In genomic region chr6:117880394-117880838, GRCm38 (mm10) we compare ENCODE assay signal across 8 mouse cellular contexts. TPM values are rescaled to one million over a fixed set of nuclear protein-coding genes. Genes with fewer than 3 reads are reported as not detected.
A peak's percentile ranks its signal among the peaks of the same experiment; 100 is the strongest.
DNase-seq lines count a peak whose midpoint lies in the region; ATAC-seq lines count a peak whose summit lies in the region.

No protein-coding gene starts in this region.

- ATAC-seq in kidney, embryonic 15.5 days (replicated peaks; ENCODE audit: low FRiP score), result no peak
- ATAC-seq in hindbrain, embryonic 12.5 days (ENCODE audit: low FRiP score), result no peak
- no peak for ATAC-seq in midbrain, embryonic 16.5 days

- no peaks in the 10 kb centered on the region for H3K27me3 ChIP-seq in kidney, embryonic 15.5 days
- H3K27me3 ChIP-seq in hindbrain, embryonic 12.5 days, result no peaks in the 10 kb centered on the region
- no peaks in the 10 kb centered on the region for H3K27me3 ChIP-seq in midbrain, embryonic 16.5 days (ENCODE audit: control insufficient read depth, insufficient read depth, low read depth, low read length)

- H3K4me3 ChIP-seq in kidney, embryonic 15.5 days (replicated peaks), result peak overlapping the region; percentile 53
- peak overlapping the region; percentile 39 for H3K4me3 ChIP-seq in hindbrain, embryonic 12.5 days
- H3K4me3 ChIP-seq in midbrain, embryonic 16.5 days (ENCODE audit: low read depth, low read length), result peak overlapping the region; percentile 55

- peak overlapping the region; percentile 80 for H3K4me2 ChIP-seq in kidney, embryonic 15.5 days
- peak overlapping the region; percentile 62 for H3K4me2 ChIP-seq in hindbrain, embryonic 12.5 days (replicated peaks)
- H3K4me2 ChIP-seq in midbrain, embryonic 16.5 days (ENCODE audit: low read length), result peak overlapping the region; percentile 85

- 30% methylated on average over 3 of the region's 3 CpGs for WGBS in kidney, embryonic 15.5 days
- 48% methylated on average over 3 of the region's 3 CpGs for WGBS in hindbrain, embryonic 12.5 days
- WGBS in midbrain, embryonic 16.5 days, result 32% methylated on average over 3 of the region's 3 CpGs

- peak overlapping the region; percentile 99 for H3K27ac ChIP-seq in kidney, embryonic 15.5 days
- peak overlapping the region; percentile 96; the same call in 1 of the 2 replicates for H3K27ac ChIP-seq in hindbrain, embryonic 12.5 days
- H3K27ac ChIP-seq in midbrain, embryonic 16.5 days (ENCODE audit: low read length), result peak overlapping the region; percentile 97

- H3K36me3 ChIP-seq in kidney, embryonic 15.5 days, result no peaks in the 10 kb centered on the region
- H3K36me3 ChIP-seq in hindbrain, embryonic 12.5 days, result no peaks in the 10 kb centered on the region
- no peaks in the 10 kb centered on the region for H3K36me3 ChIP-seq in midbrain, embryonic 16.5 days (ENCODE audit: control insufficient read depth, insufficient read depth, low read length)

- H3K9ac ChIP-seq in kidney, embryonic 15.5 days, result peak overlapping the region; percentile 50
- H3K9ac ChIP-seq in hindbrain, embryonic 12.5 days, result peak overlapping the region; percentile 60; the same call in 1 of the 2 replicates
- H3K9ac ChIP-seq in midbrain, embryonic 16.5 days (ENCODE audit: low read depth, low read length), result no peak overlapping the region

- H3K9me3 ChIP-seq in kidney, embryonic 15.5 days (replicated peaks), result no peaks in the 10 kb centered on the region
- no peaks in the 10 kb centered on the region for H3K9me3 ChIP-seq in hindbrain, embryonic 12.5 days (replicated peaks)
- no peaks in the 10 kb centered on the region for H3K9me3 ChIP-seq in midbrain, embryonic 16.5 days (replicated peaks; ENCODE audit: control insufficient read depth, low read length, poor library complexity, severe bottlenecking)

- H3K4me1 ChIP-seq in kidney, embryonic 15.5 days, result peaks cover 15% of the 10 kb centered on the region
- H3K4me1 ChIP-seq in hindbrain, embryonic 12.5 days, result peaks cover 7% of the 10 kb centered on the region
- H3K4me1 ChIP-seq in midbrain, embryonic 16.5 days (ENCODE audit: control insufficient read depth, insufficient read depth, low read length), result peaks cover 5% of the 10 kb centered on the region

- no peak for DNase-seq in kidney, adult 11 months
- DNase-seq in adipocyte (ENCODE audit: low spot score), result peak; percentile 74
- no peak for DNase-seq in thymus, postnatal 0 days (ENCODE audit: low spot score)
- no peak for DNase-seq in cerebellum, adult 8-10 months
- DNase-seq in kidney, postnatal 25 days, result no peak

RNA-seq across cellular contexts. Expression of gene Zfp239, which starts 18.5 kb away (rescaled TPM):
- polyA plus RNA-seq in kidney, embryonic 15.5 days (2015; fragmentation: Nextera tagmentation; extraction: Ambion mirVana), result 9.4 and 12.7 TPM in 2 replicates
- 12.2 and 14.9 TPM in 2 replicates for polyA plus RNA-seq in hindbrain, embryonic 12.5 days (2016; fragmentation: Nextera tagmentation; extraction: Ambion mirVana)
- polyA plus RNA-seq in midbrain, embryonic 16.5 days (2015; fragmentation: Nextera tagmentation; extraction: Ambion mirVana), result 16.8 and 17.9 TPM in 2 replicates
- polyA plus RNA-seq in thymus, postnatal 0 days (2015; fragmentation: Nextera tagmentation; extraction: Ambion mirVana), result 6.3 and 7.0 TPM in 2 replicates

RNA-seq across cellular contexts. Expression of gene Hnrnpf, which starts 19.7 kb away (rescaled TPM):
- polyA plus RNA-seq in kidney, embryonic 15.5 days (2015; fragmentation: Nextera tagmentation; extraction: Ambion mirVana), result 748 and 781 TPM in 2 replicates
- 474 and 480 TPM in 2 replicates for polyA plus RNA-seq in hindbrain, embryonic 12.5 days (2016; fragmentation: Nextera tagmentation; extraction: Ambion mirVana)
- 226 and 237 TPM in 2 replicates for polyA plus RNA-seq in midbrain, embryonic 16.5 days (2015; fragmentation: Nextera tagmentation; extraction: Ambion mirVana)
- polyA plus RNA-seq in thymus, postnatal 0 days (2015; fragmentation: Nextera tagmentation; extraction: Ambion mirVana), result 1,040 and 1,096 TPM in 2 replicates

RNA-seq across cellular contexts. Expression of gene Zfp637, which starts 39.4 kb away (rescaled TPM):
- polyA plus RNA-seq in kidney, embryonic 15.5 days (2015; fragmentation: Nextera tagmentation; extraction: Ambion mirVana), result 99.7 and 102 TPM in 2 replicates
- polyA plus RNA-seq in hindbrain, embryonic 12.5 days (2016; fragmentation: Nextera tagmentation; extraction: Ambion mirVana), result 133 and 140 TPM in 2 replicates
- 138 and 141 TPM in 2 replicates for polyA plus RNA-seq in midbrain, embryonic 16.5 days (2015; fragmentation: Nextera tagmentation; extraction: Ambion mirVana)
- 74.3 and 80.9 TPM in 2 replicates for polyA plus RNA-seq in thymus, postnatal 0 days (2015; fragmentation: Nextera tagmentation; extraction: Ambion mirVana)

RNA-seq across cellular contexts. Expression of gene Fxyd4, which starts 57.1 kb away (rescaled TPM):
- polyA plus RNA-seq in kidney, embryonic 15.5 days (2015; fragmentation: Nextera tagmentation; extraction: Ambion mirVana), result 81.2 and 92.6 TPM in 2 replicates
- polyA plus RNA-seq in hindbrain, embryonic 12.5 days (2016; fragmentation: Nextera tagmentation; extraction: Ambion mirVana), result 1.9 and 3.1 TPM in 2 replicates
- polyA plus RNA-seq in midbrain, embryonic 16.5 days (2015; fragmentation: Nextera tagmentation; extraction: Ambion mirVana), result 1.8 and 3.5 TPM in 2 replicates
- 2.3 TPM in 2 replicates for polyA plus RNA-seq in thymus, postnatal 0 days (2015; fragmentation: Nextera tagmentation; extraction: Ambion mirVana)
